Mouse (Mus musculus) heart, adult 2 months (tissue): ENCODE results near the gene E130218I03Rik.

Source experiments
- CTCF ChIP-seq: fragments of 200-600 bp; IDR thresholded peaks from 2 replicates; pipeline ENCODE4 v1.8.1; 2022; ENCODE audit warnings: antibody characterized with exemption, mild to moderate bottlenecking, moderate library complexity
- POLR2A ChIP-seq: fragments of 200-500 bp; IDR thresholded peaks from 2 replicates; pipeline ENCODE4 v1.6.1; 2011; ENCODE audit warnings: mild to moderate bottlenecking, low read depth, low read length, control low read depth; ENCODE audit not compliant: insufficient read depth

DNA sequence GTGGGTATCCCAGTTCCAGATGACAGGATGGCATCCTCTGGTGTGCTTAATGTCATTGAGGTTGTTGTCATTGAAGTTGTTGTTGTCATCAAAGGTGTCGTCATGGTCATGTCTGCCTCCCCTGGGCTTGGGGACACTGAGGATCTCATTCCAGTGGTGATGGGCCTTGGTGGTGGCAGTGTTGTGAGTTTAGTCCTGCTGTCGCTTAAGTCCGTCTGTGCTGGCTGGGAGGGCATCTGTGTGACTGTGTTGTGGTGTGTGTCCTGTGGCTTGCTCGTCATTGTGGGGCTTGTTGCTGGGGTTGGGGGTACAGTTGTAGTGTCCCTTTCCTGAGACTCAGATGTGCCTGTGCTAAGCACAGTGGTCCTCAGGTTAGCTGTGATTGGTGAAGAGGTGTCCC, 40.6 kb upstream of the E130218I03Rik start, which contains the start of gene Gm7534:
- TF ChIP-seq POLR2A (no peak), CTCF (no peak)
